Mouse (Mus musculus): ENCODE results near the gene Ccdc36. TPM values are rescaled to one million over a fixed set of nuclear protein-coding genes. Genes with fewer than 3 reads are reported as not detected.

Gene Ccdc36
- total and polyA plus RNA-seq, 2 experiments from 2014 or later, result 1.2 to 1.7 TPM

DNA sequence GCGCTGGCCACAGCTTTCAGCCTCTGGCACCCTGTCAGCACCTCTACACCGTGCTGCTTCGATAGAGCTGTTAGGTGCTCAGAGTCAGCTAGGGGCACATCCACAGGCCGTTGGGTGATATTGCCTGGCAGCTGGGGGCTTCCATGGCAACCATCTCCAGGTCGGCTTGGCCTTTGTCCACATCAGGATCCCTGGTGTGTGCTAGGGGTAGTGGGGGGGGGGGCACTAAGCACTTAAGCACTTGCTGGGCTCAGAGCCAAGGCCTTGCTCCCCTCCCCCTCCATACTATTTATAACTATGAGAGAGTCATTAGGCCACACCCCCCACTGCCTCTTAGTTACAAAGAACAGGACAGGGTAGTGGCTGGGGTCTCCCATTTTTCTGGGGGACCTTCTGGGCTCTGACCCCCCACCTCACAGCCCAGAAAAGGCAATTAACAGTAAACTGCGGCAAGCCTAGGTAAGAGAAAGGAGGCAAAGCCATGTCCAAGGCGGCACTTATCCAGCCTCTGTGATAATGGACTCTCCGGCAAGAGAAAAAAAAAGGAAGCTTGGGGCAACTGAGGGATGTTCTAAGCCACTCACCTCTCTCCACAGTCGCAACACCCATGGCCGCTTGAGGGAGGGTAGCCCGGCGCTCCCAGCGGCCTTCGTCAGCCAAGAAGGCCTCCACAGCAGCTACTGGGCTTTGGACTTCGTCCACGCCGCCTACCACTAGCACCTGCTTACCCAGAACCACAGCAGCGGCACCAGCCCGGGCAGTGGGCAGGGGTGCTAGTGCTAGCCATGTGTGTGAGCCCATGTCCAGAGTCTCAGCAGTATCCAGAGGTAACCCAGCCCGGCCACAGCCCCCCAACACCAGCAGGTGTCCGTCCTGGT, 22.2 kb upstream of the Ccdc36 start:
- DNase-seq (ENCODE audit: low spot score) (peak; percentile 76), ATAC-seq (peak; percentile 24)
- peak overlapping the region; percentile 74 for H3K27ac ChIP-seq
- no peaks in the 10 kb centered on the region for H3K9me3 ChIP-seq (ENCODE audit: low read length)
- peaks cover 5% of the 10 kb centered on the region; the same call in 1 of the 2 replicates for H3K36me3 ChIP-seq (ENCODE audit: insufficient read depth, low read length)
- WGBS, result 43% methylated on average over 21 of the region's 21 CpGs
- H3K9ac ChIP-seq (replicated peaks; ENCODE audit: low read length), result peak overlapping the region; percentile 4; the same call in 1 of the 2 replicates
- H3K27me3 ChIP-seq (ENCODE audit: insufficient read depth, low read length), result no peaks in the 10 kb centered on the region
- H3K4me1 ChIP-seq (ENCODE audit: insufficient read depth, low read length), result peaks cover 27% of the 10 kb centered on the region
- H3K4me3 ChIP-seq (ENCODE audit: low read length), result peak overlapping the region; percentile 18
- peak overlapping the region; percentile 79 for H3K4me2 ChIP-seq (ENCODE audit: low read depth, low read length)
- no peak for TF ChIP-seq CTCF (IDR thresholded peaks at IDR 0.05; ENCODE audit: low read depth)

GRCm38 (mm10) chr9:108449860-108450259, 21.6 kb upstream of the Ccdc36 start:
- Histone ChIP-seq H3K9ac (replicated peaks; ENCODE audit: low read length) (0 out of 2 replicates have a peak overlapping the region, but pooled peaks have one; percentile 4), H3K4me3 (ENCODE audit: low read length) (no peak overlapping the region), H3K27me3 (ENCODE audit: insufficient read depth, low read length) (no peaks in the 10 kb centered on the region), H3K4me1 (ENCODE audit: insufficient read depth, low read length) (peaks cover 27% of the 10 kb centered on the region), H3K9me3 (ENCODE audit: low read length) (no peaks in the 10 kb centered on the region), H3K4me2 (ENCODE audit: low read depth, low read length) (peak overlapping the region; percentile 79), H3K27ac (peak overlapping the region; percentile 74; the same call in 1 of the 2 replicates), H3K36me3 (ENCODE audit: insufficient read depth, low read length) (peaks cover 5% of the 10 kb centered on the region; the same call in 1 of the 2 replicates)
- DNase-seq (ENCODE audit: low spot score) (peak; percentile 85), ATAC-seq (peak; percentile 44)
- TF ChIP-seq CTCF (IDR thresholded peaks at IDR 0.05; ENCODE audit: low read depth), result no peak
- 19% methylated on average over 4 of the region's 4 CpGs for WGBS

DNA sequence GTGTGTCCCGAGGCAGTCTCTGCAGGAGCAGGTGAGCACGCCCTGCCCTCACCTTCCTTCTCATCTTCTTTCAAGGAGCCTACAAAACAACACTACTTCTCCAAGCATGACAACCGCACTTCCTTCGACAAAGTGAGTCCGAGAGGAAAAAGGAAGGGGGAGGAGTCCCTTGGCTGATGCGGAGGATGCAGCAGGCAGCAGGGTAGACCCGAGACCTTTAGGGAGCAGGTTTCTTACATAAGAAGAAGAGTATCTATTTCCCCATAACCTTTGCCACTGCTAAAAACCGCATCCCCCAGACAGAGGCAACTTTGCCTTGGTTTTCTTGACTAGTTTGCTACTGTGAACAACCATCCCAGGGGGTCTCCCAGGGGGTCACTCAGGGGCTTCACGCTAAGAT, 16.8 kb upstream of the Ccdc36 start:
- H3K27ac ChIP-seq, result no peak overlapping the region
- peaks cover 5% of the 10 kb centered on the region; the same call in 1 of the 2 replicates for H3K36me3 ChIP-seq (ENCODE audit: insufficient read depth, low read length)
- H3K4me3 ChIP-seq (ENCODE audit: low read length), result no peak overlapping the region
- 74% methylated on average over 9 of the region's 9 CpGs for WGBS
- no peak for TF ChIP-seq CTCF (IDR thresholded peaks at IDR 0.05; ENCODE audit: low read depth)
- H3K4me1 ChIP-seq (ENCODE audit: insufficient read depth, low read length), result peaks cover 9% of the 10 kb centered on the region
- no peaks in the 10 kb centered on the region for H3K27me3 ChIP-seq (ENCODE audit: insufficient read depth, low read length)
- no peak overlapping the region for H3K9ac ChIP-seq (replicated peaks; ENCODE audit: low read length)
- DNase-seq (ENCODE audit: low spot score) (no peak), ATAC-seq (no peak)
- H3K4me2 ChIP-seq (ENCODE audit: low read depth, low read length), result no peak overlapping the region
- H3K9me3 ChIP-seq (ENCODE audit: low read length), result no peaks in the 10 kb centered on the region

- Histone ChIP-seq H3K9me3 (ENCODE audit: low read length) (no peaks in the 10 kb centered on the region), H3K36me3 (ENCODE audit: insufficient read depth, low read length) (no peaks in the 10 kb centered on the region), H3K4me2 (ENCODE audit: low read depth, low read length) (no peak overlapping the region), H3K27me3 (ENCODE audit: insufficient read depth, low read length) (no peaks in the 10 kb centered on the region), H3K4me3 (ENCODE audit: low read length) (no peak overlapping the region), H3K27ac (no peak overlapping the region), H3K4me1 (ENCODE audit: insufficient read depth, low read length) (peaks cover 4% of the 10 kb centered on the region; the same call in 1 of the 2 replicates), H3K9ac (replicated peaks; ENCODE audit: low read length) (no peak overlapping the region)
- WGBS, result 66% methylated on average over 11 of the region's 11 CpGs
- ATAC-seq, result no peak
- TF ChIP-seq CTCF (IDR thresholded peaks at IDR 0.05; ENCODE audit: low read depth), result no peak
- DNase-seq (ENCODE audit: low spot score), result no peak
Observed at GRCm38 (mm10) chr9:108441236-108441919, 13.1 kb upstream of the Ccdc36 start.

DNA sequence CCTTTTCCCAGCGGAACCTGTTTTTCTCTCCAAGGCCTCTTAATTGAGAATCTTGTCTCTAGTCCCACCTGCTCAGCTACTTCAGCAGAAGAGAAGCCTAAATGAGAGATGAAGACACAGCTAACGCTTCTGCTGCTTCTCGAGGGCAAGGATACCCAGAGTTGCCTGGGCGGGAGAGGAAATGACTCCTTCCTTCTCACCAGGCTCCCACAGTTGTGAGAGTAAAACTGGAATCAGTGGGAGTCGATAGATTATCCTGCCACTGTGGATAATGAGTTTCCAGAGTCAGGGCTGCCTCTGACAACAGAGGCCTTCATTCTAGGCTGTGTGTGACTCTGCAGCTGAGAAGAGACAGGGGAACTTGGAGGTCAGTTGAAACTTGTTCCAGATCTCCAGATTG, 12.2 kb upstream of the Ccdc36 start:
- 61% methylated on average over 5 of the region's 5 CpGs for WGBS
- DNase-seq (ENCODE audit: low spot score), result no peak

DNA sequence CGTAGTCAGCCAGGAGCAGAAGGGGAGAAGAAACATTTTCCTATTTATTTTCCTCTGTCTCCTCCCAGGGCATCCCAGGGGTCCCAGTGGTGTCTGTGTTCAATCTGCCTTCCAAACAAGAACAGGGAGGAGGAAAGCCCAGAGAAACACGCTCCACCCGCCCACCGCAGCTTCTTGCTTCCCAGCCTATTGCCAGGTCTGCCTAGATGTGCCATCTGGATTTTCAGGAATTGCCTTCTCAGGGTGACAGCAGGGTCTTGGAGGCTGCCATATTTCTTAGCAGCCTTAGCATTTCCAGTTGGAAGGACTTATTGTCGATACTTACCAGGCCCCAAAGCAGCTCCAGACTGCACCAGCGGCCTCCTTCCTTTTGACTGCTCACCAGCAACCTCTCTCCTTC, 10.9 kb upstream of the Ccdc36 start:
- H3K4me3 ChIP-seq (ENCODE audit: low read length), result no peak overlapping the region
- peak overlapping the region; percentile 11; the same call in 1 of the 2 replicates for H3K27ac ChIP-seq
- H3K36me3 ChIP-seq (ENCODE audit: insufficient read depth, low read length), result no peaks in the 10 kb centered on the region
- H3K9ac ChIP-seq (replicated peaks; ENCODE audit: low read length), result no peak overlapping the region
- no peak for TF ChIP-seq CTCF (IDR thresholded peaks at IDR 0.05; ENCODE audit: low read depth)
- no peak overlapping the region for H3K4me2 ChIP-seq (ENCODE audit: low read depth, low read length)
- WGBS, result 59% methylated on average over 6 of the region's 6 CpGs
- ATAC-seq, result no peak
- H3K9me3 ChIP-seq (ENCODE audit: low read length), result no peaks in the 10 kb centered on the region
- DNase-seq (ENCODE audit: low spot score), result peak; percentile 52
- no peaks in the 10 kb centered on the region for H3K27me3 ChIP-seq (ENCODE audit: insufficient read depth, low read length)
- H3K4me1 ChIP-seq (ENCODE audit: insufficient read depth, low read length), result peaks cover 4% of the 10 kb centered on the region; the same call in 1 of the 2 replicates

More for the DNA sequence above, 12.2 kb upstream of the Ccdc36 start:
- Histone ChIP-seq H3K4me1 (ENCODE audit: insufficient read depth, low read length) (peaks cover 4% of the 10 kb centered on the region; the same call in 1 of the 2 replicates), H3K36me3 (ENCODE audit: insufficient read depth, low read length) (no peaks in the 10 kb centered on the region), H3K9me3 (ENCODE audit: low read length) (no peaks in the 10 kb centered on the region), H3K27ac (no peak overlapping the region), H3K27me3 (ENCODE audit: insufficient read depth, low read length) (no peaks in the 10 kb centered on the region), H3K4me3 (ENCODE audit: low read length) (no peak overlapping the region), H3K9ac (replicated peaks; ENCODE audit: low read length) (no peak overlapping the region), H3K4me2 (ENCODE audit: low read depth, low read length) (no peak overlapping the region)
- ATAC-seq, result no peak
- TF ChIP-seq CTCF (IDR thresholded peaks at IDR 0.05; ENCODE audit: low read depth), result no peak
